Mouse (Mus musculus): ENCODE results near the gene Cd47. TPM values are rescaled to one million over a fixed set of nuclear protein-coding genes. Genes with fewer than 3 reads are reported as not detected.

Cd47 gene
- polyA plus RNA-seq, 1 experiment from 2014 or later: 71.6 TPM

- H3K4me2 ChIP-seq (replicated peaks): no peak overlapping the region
- H3K4me3 ChIP-seq: no peak overlapping the region
- 83% methylated on average over 3 of the region's 3 CpGs for WGBS
- H3K27me3 ChIP-seq: no peaks in the 10 kb centered on the region
- no peaks in the 10 kb centered on the region for H3K36me3 ChIP-seq
- H3K9me3 ChIP-seq: peaks cover 3% of the 10 kb centered on the region; the same call in 1 of the 2 replicates
- no peaks in the 10 kb centered on the region for H3K4me1 ChIP-seq
- no peak overlapping the region for H3K27ac ChIP-seq (replicated peaks)
- ATAC-seq (ENCODE audit: low FRiP score, low read depth): no peak
- no peak overlapping the region for H3K9ac ChIP-seq (replicated peaks)
Observed at GRCm38 (mm10) chr16:49887290-49887689, 87.0 kb downstream of the Cd47 start.

GRCm38 (mm10) chr16:49887811-49888564 is 87.7 kb downstream of the Cd47 start:
- peaks cover 6% of the 10 kb centered on the region; the same call in 1 of the 2 replicates for H3K9me3 ChIP-seq
- H3K4me3 ChIP-seq: no peak overlapping the region
- H3K9ac ChIP-seq (replicated peaks): no peak overlapping the region
- no peak for ATAC-seq (ENCODE audit: low FRiP score, low read depth)
- no peak overlapping the region for H3K27ac ChIP-seq (replicated peaks)
- no peaks in the 10 kb centered on the region for H3K36me3 ChIP-seq
- H3K4me1 ChIP-seq: no peaks in the 10 kb centered on the region
- H3K27me3 ChIP-seq: no peaks in the 10 kb centered on the region
- H3K4me2 ChIP-seq (replicated peaks): no peak overlapping the region
- 83% methylated on average over 9 of the region's 9 CpGs for WGBS

- 81% methylated on average over 2 of the region's 2 CpGs for WGBS
- Histone ChIP-seq H3K4me3 (no peak overlapping the region), H3K27me3 (no peaks in the 10 kb centered on the region), H3K4me1 (no peaks in the 10 kb centered on the region), H3K9me3 (peaks cover 7% of the 10 kb centered on the region; the same call in 1 of the 2 replicates), H3K4me2 (replicated peaks) (no peak overlapping the region), H3K9ac (replicated peaks) (no peak overlapping the region), H3K36me3 (no peaks in the 10 kb centered on the region), H3K27ac (replicated peaks) (no peak overlapping the region)
- ATAC-seq (ENCODE audit: low FRiP score, low read depth): no peak
Observed at GRCm38 (mm10) chr16:49889031-49889655, 88.8 kb downstream of the Cd47 start.

DNA sequence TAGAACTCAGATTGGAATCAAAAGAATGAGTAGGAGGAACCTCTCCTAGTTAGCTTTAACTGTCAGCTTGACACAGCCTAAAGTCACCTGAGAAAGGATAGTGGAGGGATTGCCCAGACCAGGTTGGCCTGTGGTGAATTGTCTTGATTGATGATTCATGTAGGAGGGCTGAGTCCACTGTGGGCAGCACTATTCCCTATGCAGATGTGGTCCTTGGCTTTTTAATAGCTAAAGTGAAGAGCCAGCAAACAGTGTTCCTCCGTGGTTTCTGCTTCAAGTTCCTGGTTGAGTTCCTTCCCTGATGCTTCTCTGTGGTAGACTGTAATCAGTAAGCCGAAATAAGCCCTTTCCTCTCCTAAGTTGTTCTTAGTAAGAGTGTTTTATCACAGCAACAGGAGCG is 91.9 kb downstream of the Cd47 start:
- Histone ChIP-seq H3K4me1 (no peaks in the 10 kb centered on the region), H3K9me3 (peaks cover 7% of the 10 kb centered on the region; the same call in 1 of the 2 replicates), H3K27me3 (no peaks in the 10 kb centered on the region), H3K36me3 (no peaks in the 10 kb centered on the region), H3K4me3 (no peak overlapping the region), H3K9ac (replicated peaks) (no peak overlapping the region), H3K27ac (replicated peaks) (no peak overlapping the region), H3K4me2 (replicated peaks) (no peak overlapping the region)
- 98% methylated on average over 3 of the region's 3 CpGs for WGBS
- no peak for ATAC-seq (ENCODE audit: low FRiP score, low read depth)

DNA sequence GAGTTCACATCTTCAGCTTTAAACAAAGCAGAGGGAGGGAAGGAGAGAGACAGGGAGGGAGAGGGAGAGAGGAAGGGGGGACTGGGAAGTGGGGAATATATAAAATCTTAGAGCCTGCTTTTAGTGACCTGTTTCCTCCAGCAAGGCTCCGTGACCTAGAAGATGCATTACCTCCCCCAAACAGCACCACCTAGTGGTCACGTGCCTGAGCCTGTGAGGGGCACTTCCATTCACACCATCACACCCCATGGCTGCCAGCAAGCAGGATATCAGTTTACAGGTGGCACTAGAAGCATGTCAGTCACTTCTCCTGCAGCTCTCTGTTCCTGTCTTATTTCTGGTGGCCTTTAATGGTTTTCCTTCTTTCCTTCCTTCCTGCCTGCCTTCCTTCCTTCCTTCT is 92.6 kb downstream of the Cd47 start:
- Histone ChIP-seq H3K9me3 (peaks cover 7% of the 10 kb centered on the region; the same call in 1 of the 2 replicates), H3K36me3 (no peaks in the 10 kb centered on the region), H3K9ac (replicated peaks) (no peak overlapping the region), H3K4me1 (no peaks in the 10 kb centered on the region), H3K4me2 (replicated peaks) (no peak overlapping the region), H3K4me3 (no peak overlapping the region), H3K27me3 (no peaks in the 10 kb centered on the region), H3K27ac (replicated peaks) (no peak overlapping the region)
- 77% methylated on average over 2 of the region's 2 CpGs for WGBS
- ATAC-seq (ENCODE audit: low FRiP score, low read depth): no peak

DNA sequence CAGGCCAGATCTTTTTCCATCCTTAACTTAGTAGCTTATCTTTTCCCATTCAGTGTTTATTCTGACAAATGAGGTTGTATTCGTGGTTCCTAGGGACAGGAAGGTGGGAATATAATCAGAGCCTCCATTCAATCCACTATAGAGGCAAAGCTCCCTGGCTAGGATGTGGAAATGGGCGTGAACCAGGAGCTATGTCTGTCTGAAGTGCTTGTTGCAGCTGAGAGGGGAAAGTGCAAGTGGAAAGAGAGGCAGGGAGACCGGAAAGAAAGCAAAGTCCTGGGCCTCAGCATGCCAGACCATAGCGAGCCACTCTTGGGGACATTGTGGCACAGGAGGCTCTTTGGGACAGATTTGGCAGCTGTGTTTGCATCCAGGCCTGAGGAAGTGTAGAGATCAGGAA is 94.3 kb downstream of the Cd47 start:
- Histone ChIP-seq H3K27ac (replicated peaks) (no peak overlapping the region), H3K9me3 (peaks cover 7% of the 10 kb centered on the region; the same call in 1 of the 2 replicates), H3K27me3 (no peaks in the 10 kb centered on the region), H3K4me3 (no peak overlapping the region), H3K4me1 (no peaks in the 10 kb centered on the region), H3K9ac (replicated peaks) (no peak overlapping the region), H3K4me2 (replicated peaks) (no peak overlapping the region), H3K36me3 (peaks cover 4% of the 10 kb centered on the region; the same call in 1 of the 2 replicates)
- WGBS: 59% methylated on average over 4 of the region's 4 CpGs
- ATAC-seq (ENCODE audit: low FRiP score, low read depth): no peak

DNA sequence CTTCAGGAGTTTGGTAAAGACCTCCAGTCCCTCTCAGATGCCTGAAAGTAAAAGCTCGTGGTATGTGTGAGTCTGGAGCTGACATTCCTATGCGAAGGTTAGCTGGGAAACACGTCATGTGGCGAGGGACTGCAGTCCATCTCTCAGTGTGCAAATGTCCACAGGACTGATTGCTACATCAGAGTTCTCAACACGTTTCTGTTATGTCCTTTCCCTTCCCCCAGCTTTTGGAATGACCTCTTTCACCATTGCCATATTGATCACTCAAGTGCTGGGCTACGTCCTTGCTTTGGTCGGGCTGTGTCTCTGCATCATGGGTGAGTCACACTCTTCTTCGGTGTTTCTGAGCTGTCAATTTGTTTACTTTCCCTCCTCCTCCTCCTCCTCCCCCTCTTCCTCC is 95.8 kb downstream of the Cd47 start:
- H3K4me3 ChIP-seq: no peak overlapping the region
- WGBS: 88% methylated on average over 8 of the region's 8 CpGs
- no peak overlapping the region for H3K4me2 ChIP-seq (replicated peaks)
- peaks cover 7% of the 10 kb centered on the region; the same call in 1 of the 2 replicates for H3K9me3 ChIP-seq
- no peaks in the 10 kb centered on the region for H3K27me3 ChIP-seq
- H3K27ac ChIP-seq (replicated peaks): no peak overlapping the region
- peaks cover 4% of the 10 kb centered on the region; the same call in 1 of the 2 replicates for H3K36me3 ChIP-seq
- no peak for ATAC-seq (ENCODE audit: low FRiP score, low read depth)
- no peaks in the 10 kb centered on the region for H3K4me1 ChIP-seq
- H3K9ac ChIP-seq (replicated peaks): no peak overlapping the region

DNA sequence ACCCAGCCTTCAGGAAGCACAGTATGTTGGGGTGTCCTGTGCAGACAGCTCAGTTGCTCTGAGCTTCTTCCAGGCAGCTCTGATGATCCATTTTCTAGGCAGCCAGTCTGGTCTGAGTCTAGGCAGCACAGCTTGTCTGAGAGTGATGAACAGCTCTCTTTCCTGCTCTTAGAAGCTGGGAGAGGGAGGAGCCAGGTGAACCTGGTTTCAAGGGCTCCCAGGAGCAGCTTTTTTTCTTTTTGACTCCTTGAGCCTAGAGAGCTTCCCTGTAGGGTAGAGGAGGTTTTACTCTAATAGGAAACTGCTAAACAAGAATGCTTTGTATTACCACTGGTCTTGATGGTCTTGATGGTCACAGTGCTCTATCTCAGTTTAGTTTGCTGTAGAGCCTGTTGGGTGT is 101.1 kb downstream of the Cd47 start:
- no peak for ATAC-seq (ENCODE audit: low FRiP score, low read depth)
- Histone ChIP-seq H3K4me3 (no peak overlapping the region), H3K4me2 (replicated peaks) (no peak overlapping the region), H3K27me3 (no peaks in the 10 kb centered on the region), H3K27ac (replicated peaks) (no peak overlapping the region), H3K4me1 (no peaks in the 10 kb centered on the region), H3K9ac (replicated peaks) (no peak overlapping the region), H3K9me3 (no peaks in the 10 kb centered on the region), H3K36me3 (peaks cover 4% of the 10 kb centered on the region; the same call in 1 of the 2 replicates)

DNA sequence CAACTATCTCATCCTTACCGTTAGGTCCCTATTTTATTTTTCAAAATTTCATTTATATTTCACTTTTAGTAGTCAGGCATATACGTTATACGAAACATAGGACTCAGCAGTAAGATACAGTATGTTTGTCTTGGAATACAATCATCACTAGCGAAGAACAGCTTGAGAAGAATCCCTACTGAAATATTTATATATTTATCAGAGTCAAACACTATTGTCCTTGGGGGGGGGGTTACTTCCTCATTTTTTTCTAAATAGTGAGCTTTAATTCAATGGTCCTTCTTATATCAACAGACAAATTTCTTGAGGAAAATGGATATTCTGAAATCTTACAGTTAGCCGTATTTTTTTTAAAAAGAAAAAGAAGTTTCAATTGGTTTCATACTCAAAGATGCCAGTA is 101.8 kb downstream of the Cd47 start:
- H3K36me3 ChIP-seq: peaks cover 4% of the 10 kb centered on the region; the same call in 1 of the 2 replicates
- no peak overlapping the region for H3K4me3 ChIP-seq
- H3K4me2 ChIP-seq (replicated peaks): no peak overlapping the region
- H3K9ac ChIP-seq (replicated peaks): no peak overlapping the region
- ATAC-seq (ENCODE audit: low FRiP score, low read depth): no peak
- 95% methylated on average over 5 of the region's 5 CpGs for WGBS
- no peak overlapping the region for H3K27ac ChIP-seq (replicated peaks)
- H3K9me3 ChIP-seq: no peaks in the 10 kb centered on the region
- H3K27me3 ChIP-seq: no peaks in the 10 kb centered on the region
- H3K4me1 ChIP-seq: no peaks in the 10 kb centered on the region

GRCm38 (mm10) chr16:49904248-49904930 is 104.1 kb downstream of the Cd47 start:
- 90% methylated on average over 10 of the region's 10 CpGs for WGBS

DNA sequence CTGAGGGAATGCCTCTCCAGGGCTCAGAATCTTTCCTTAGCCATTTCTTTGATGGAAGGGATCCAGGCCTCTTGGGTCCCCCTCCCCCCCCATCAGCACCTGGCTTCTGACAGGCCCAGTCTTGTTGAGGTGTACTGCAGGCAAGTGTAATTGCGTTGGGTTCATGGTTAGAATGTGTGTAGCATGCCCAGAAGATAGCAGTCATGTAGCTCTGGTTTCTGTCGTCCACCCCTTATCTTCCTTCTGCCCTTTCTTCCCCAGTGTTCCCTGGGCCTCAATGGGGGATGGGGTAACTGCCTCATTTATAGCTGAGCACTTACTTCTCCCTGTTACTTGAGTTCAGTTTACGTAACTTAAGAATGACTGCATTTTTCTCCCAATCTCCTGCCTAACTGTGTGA is 104.7 kb downstream of the Cd47 start:
- no peak overlapping the region for H3K4me3 ChIP-seq
- no peak overlapping the region for H3K4me2 ChIP-seq (replicated peaks)
- no peaks in the 10 kb centered on the region for H3K4me1 ChIP-seq
- no peaks in the 10 kb centered on the region for H3K9me3 ChIP-seq
- H3K9ac ChIP-seq (replicated peaks): no peak overlapping the region
- no peaks in the 10 kb centered on the region for H3K27me3 ChIP-seq
- ATAC-seq (ENCODE audit: low FRiP score, low read depth): no peak
- H3K27ac ChIP-seq (replicated peaks): no peak overlapping the region
- no peaks in the 10 kb centered on the region; the same call in 1 of the 2 replicates for H3K36me3 ChIP-seq
- WGBS: 87% methylated on average over 3 of the region's 3 CpGs

More at GRCm38 (mm10) chr16:49904248-49904930, 104.1 kb downstream of the Cd47 start:
- H3K27ac ChIP-seq (replicated peaks): no peak overlapping the region
- H3K4me3 ChIP-seq: no peak overlapping the region
- ATAC-seq (ENCODE audit: low FRiP score, low read depth): no peak
- no peaks in the 10 kb centered on the region for H3K4me1 ChIP-seq
- H3K4me2 ChIP-seq (replicated peaks): no peak overlapping the region
- H3K36me3 ChIP-seq: peaks cover 2% of the 10 kb centered on the region; the same call in 1 of the 2 replicates
- no peak overlapping the region for H3K9ac ChIP-seq (replicated peaks)
- H3K9me3 ChIP-seq: no peaks in the 10 kb centered on the region
- H3K27me3 ChIP-seq: no peaks in the 10 kb centered on the region

DNA sequence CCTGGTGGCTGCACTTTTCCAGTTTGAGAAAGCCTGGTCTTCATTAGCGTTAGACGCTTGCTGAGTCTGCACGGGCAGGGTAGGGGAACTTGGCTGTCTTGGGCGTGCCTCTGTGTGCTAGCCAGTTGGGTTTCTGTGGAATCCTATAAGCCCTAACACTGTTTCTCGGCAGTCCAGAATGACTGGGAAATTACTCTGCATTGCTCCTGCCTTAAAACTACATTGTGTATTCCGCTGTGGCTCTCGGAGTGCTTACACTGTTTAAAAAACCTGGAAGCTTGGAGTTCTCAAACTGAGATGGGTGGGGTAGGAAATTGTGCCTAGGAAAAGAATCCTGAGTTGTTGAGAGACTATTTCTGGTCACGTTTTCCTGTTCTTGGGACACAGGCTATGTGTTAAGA is 105.3 kb downstream of the Cd47 start:
- 73% methylated on average over 8 of the region's 8 CpGs for WGBS

More for the DNA sequence above, 105.3 kb downstream of the Cd47 start:
- no peak overlapping the region for H3K4me2 ChIP-seq (replicated peaks)
- no peaks in the 10 kb centered on the region; the same call in 1 of the 2 replicates for H3K36me3 ChIP-seq
- H3K4me1 ChIP-seq: no peaks in the 10 kb centered on the region
- no peaks in the 10 kb centered on the region for H3K9me3 ChIP-seq
- no peaks in the 10 kb centered on the region for H3K27me3 ChIP-seq
- H3K27ac ChIP-seq (replicated peaks): no peak overlapping the region
- no peak overlapping the region for H3K9ac ChIP-seq (replicated peaks)
- H3K4me3 ChIP-seq: no peak overlapping the region
- ATAC-seq (ENCODE audit: low FRiP score, low read depth): no peak

Data from midbrain, embryonic 12.5 days (tissue).